Mouse (Mus musculus) liver, postnatal 0 days (tissue): ENCODE measurements at regions not wholly inside any gene's neighbourhood (a gene's known extent, or its start where the extent isn't known, plus 50 kb on each side); places are given as distances from the start of the nearest gene placed in this dataset.

ENCODE experiments used
- CTCF ChIP-seq: sonication (generic); IDR thresholded peaks from 2 replicates; pipeline ENCODE4 v1.5.1; 2016; ENCODE audit warnings: antibody characterized with exemption, low read depth
- EP300 ChIP-seq: IDR thresholded peaks from 2 replicates; pipeline ENCODE4 v1.6.1; 2016; ENCODE audit warnings: antibody characterized with exemption, low read depth, mild to moderate bottlenecking

- TF ChIP-seq CTCF = no peak
- no peak for TF ChIP-seq EP300
Observed at GRCm38 (mm10) chr1:15034047-15034446, 1059.1 kb downstream of the 4930444P10Rik start.
